Mouse (Mus musculus): ENCODE results near the gene Gm6482. TPM values are rescaled to one million over a fixed set of nuclear protein-coding genes. Genes with fewer than 3 reads are reported as not detected.
"Not testable (repeated sequence)": the region's sequence is repeated elsewhere in the genome, so short reads cannot be mapped to it uniquely, and the experiment has no call there.

Gm6482 gene
- not detected for polyA plus RNA-seq (2012; fragmentation: generic; extraction: Trizol)

- not testable (repeated sequence) for H3K27me3 ChIP-seq (ENCODE audit: control insufficient read depth, insufficient read depth, insufficient read length); H3ac ChIP-seq (ENCODE audit: control insufficient read depth, insufficient read length); H3K4me2 ChIP-seq (ENCODE audit: low read depth); H3K4me3 ChIP-seq; H3K79me2 ChIP-seq (ENCODE audit: control insufficient read depth, insufficient read depth); H3K36me3 ChIP-seq (ENCODE audit: control insufficient read depth, insufficient read depth)
Observed at GRCm38 (mm10) chr14:41408181-41408580, at the start of gene Gm6482. Gene Gm6482, minus strand, starts transcription at chr14:41408281.

DNA sequence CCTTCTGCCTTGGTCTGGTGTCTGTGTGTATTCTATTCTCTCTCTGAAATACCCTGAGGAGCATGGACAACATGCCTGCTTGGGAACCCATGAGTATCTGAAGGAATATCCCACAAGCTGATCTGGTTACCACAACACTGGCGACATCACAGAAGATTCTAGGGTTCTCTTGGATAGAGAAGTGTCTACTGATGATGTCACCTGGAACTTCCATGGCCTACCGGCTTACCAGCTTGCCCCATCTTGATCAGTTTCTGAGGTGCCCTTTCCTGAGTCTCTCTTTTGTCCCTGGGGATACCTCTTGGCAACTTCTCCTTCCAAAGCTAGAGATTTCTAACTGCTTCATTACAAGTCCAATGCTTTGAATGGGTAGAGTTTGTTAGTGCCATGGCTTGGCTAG lies 45.3 kb upstream of the Gm6482 start, which contains the start of gene Gm7954:
Gene Gm7954, minus strand, starts transcription at position 101 of the 400 bp plus-strand sequence.
- not testable (repeated sequence) for H3K4me2 ChIP-seq (ENCODE audit: low read depth); H3K27me3 ChIP-seq (ENCODE audit: control insufficient read depth, insufficient read depth, insufficient read length); H3ac ChIP-seq (ENCODE audit: control insufficient read depth, insufficient read length); H3K79me2 ChIP-seq (ENCODE audit: control insufficient read depth, insufficient read depth); H3K36me3 ChIP-seq (ENCODE audit: control insufficient read depth, insufficient read depth); H3K4me3 ChIP-seq

DNA sequence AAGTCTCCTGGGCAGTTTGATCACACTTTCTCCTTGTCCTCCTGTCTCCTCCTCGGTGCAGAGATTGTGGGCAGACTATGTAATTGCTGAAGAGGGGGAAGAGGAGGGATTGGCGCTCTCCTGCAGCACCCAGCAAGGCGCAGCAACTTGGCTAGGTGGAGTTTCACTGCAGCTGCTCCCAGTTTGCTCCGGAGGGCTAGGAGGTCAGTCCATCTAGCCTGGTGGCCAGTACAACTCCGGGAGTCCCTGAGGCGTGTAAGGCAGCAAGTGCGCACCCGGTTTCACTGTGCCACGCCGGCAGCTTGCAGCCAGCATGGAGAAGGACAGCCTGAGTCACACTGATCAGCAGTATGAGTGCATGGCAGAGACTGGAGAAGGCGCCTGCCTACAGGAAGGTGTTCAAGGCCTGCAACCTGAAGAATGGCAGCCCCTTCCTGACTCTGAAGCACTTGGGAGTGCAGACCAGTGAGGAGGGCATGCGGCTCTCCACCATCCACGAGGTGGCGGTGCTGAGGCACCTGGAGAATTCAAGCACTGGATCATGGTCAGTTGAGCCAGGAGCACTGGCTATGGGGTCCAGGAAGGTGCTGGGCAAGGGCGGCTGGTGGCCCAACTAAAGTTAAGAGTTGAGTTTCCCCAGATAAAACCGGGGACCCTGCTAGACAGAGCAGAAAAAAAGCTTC lies 17.5 kb upstream of the Gm6482 start:
- H3K79me2 ChIP-seq (ENCODE audit: control insufficient read depth, insufficient read depth); H3ac ChIP-seq (ENCODE audit: control insufficient read depth, insufficient read length); H3K36me3 ChIP-seq (ENCODE audit: control insufficient read depth, insufficient read depth); H3K4me3 ChIP-seq; H3K4me2 ChIP-seq (ENCODE audit: low read depth); H3K27me3 ChIP-seq (ENCODE audit: control insufficient read depth, insufficient read depth, insufficient read length): not testable (repeated sequence)

- H3ac ChIP-seq (ENCODE audit: control insufficient read depth, insufficient read length); H3K27me3 ChIP-seq (ENCODE audit: control insufficient read depth, insufficient read depth, insufficient read length); H3K4me2 ChIP-seq (ENCODE audit: low read depth); H3K4me3 ChIP-seq; H3K79me2 ChIP-seq (ENCODE audit: control insufficient read depth, insufficient read depth); H3K36me3 ChIP-seq (ENCODE audit: control insufficient read depth, insufficient read depth): not testable (repeated sequence)
Observed at GRCm38 (mm10) chr14:41424694-41425093, 16.6 kb upstream of the Gm6482 start.

- not testable (repeated sequence) for H3K27me3 ChIP-seq (ENCODE audit: control insufficient read depth, insufficient read depth, insufficient read length); H3K79me2 ChIP-seq (ENCODE audit: control insufficient read depth, insufficient read depth); H3ac ChIP-seq (ENCODE audit: control insufficient read depth, insufficient read length); H3K4me2 ChIP-seq (ENCODE audit: low read depth); H3K36me3 ChIP-seq (ENCODE audit: control insufficient read depth, insufficient read depth); H3K4me3 ChIP-seq
Observed at GRCm38 (mm10) chr14:41386279-41386678, 21.8 kb downstream of the Gm6482 start, which contains the start of gene Gm7945. Gene Gm7945, minus strand, starts transcription at chr14:41386379.

Other genes with a start within 250 kb of the Gm6482 start
- gene Sftpd, start 223.1 kb downstream of the Gm6482 start, polyA plus RNA-seq (2012; fragmentation: generic; extraction: Trizol) = not detected
- not detected for gene Gm2832, start 129.5 kb downstream of the Gm6482 start, polyA plus RNA-seq (2012; fragmentation: generic; extraction: Trizol)
- not detected for gene Gm5798, start 59.7 kb downstream of the Gm6482 start, polyA plus RNA-seq (2012; fragmentation: generic; extraction: Trizol)
- gene Gm7945, start 21.9 kb downstream of the Gm6482 start, polyA plus RNA-seq (2012; fragmentation: generic; extraction: Trizol) = not detected
- not detected for gene Gm7954, start 45.2 kb upstream of the Gm6482 start, polyA plus RNA-seq (2012; fragmentation: generic; extraction: Trizol)
- gene Gm3486, start 81.2 kb upstream of the Gm6482 start, polyA plus RNA-seq (2012; fragmentation: generic; extraction: Trizol) = not detected
- gene Gm7970, start 147.3 kb upstream of the Gm6482 start, polyA plus RNA-seq (2012; fragmentation: generic; extraction: Trizol) = not detected
- not detected for gene 1700049E17Rik2, start 164.9 kb upstream of the Gm6482 start, polyA plus RNA-seq (2012; fragmentation: generic; extraction: Trizol)
- gene Gm3072, start 216.3 kb upstream of the Gm6482 start, polyA plus RNA-seq (2012; fragmentation: generic; extraction: Trizol) = not detected
- gene Gm3676, start 238.2 kb upstream of the Gm6482 start, polyA plus RNA-seq (2012; fragmentation: generic; extraction: Trizol) = not detected